Mouse (Mus musculus) left cerebral cortex, adult 9 months (tissue): ENCODE measurements around the gene 4930518I15Rik.
"Not testable (repeated sequence)": the region's sequence is repeated elsewhere in the genome, so short reads cannot be mapped to it uniquely, and the experiment has no call there.

Experiments
- DNase-seq, 2 experiments: peaks; one replicate each; pipeline ENCODE4 v3.0.0; 2022; ENCODE audit warnings: low spot score in 2 of 2

The 4930518I15Rik gene

GRCm38 (mm10) chr2:156843331-156843730, 14.4 kb downstream of the 4930518I15Rik start:
- no peak for DNase-seq

- DNase-seq: no peak
These were observed 15.0 kb downstream of the 4930518I15Rik start for GRCm38 (mm10) chr2:156842711-156843110.

GRCm38 (mm10) chr2:156841841-156842706, 15.7 kb downstream of the 4930518I15Rik start:
- DNase-seq: no peak

GRCm38 (mm10) chr2:156841028-156841840, 16.5 kb downstream of the 4930518I15Rik start:
- peak in 1 of 2 experiments; percentile 49 for DNase-seq

- no peak for DNase-seq
These were observed 17.3 kb downstream of the 4930518I15Rik start for GRCm38 (mm10) chr2:156840301-156841027.

GRCm38 (mm10) chr2:156839319-156840191, 18.2 kb downstream of the 4930518I15Rik start, which contains the start of gene Tgif2:
TSS of gene Tgif2 (plus strand) at chr2:156840007.
- DNase-seq: no peak

GRCm38 (mm10) chr2:156838839-156839238, 18.9 kb downstream of the 4930518I15Rik start:
- DNase-seq: no peak

GRCm38 (mm10) chr2:156834336-156834735, 23.4 kb downstream of the 4930518I15Rik start:
- DNase-seq: no peak

GRCm38 (mm10) chr2:156825128-156825527, 32.6 kb downstream of the 4930518I15Rik start:
- not testable (repeated sequence) for DNase-seq

GRCm38 (mm10) chr2:156816116-156816515, 41.6 kb downstream of the 4930518I15Rik start:
- DNase-seq: no peak

- DNase-seq: no peak
These were observed 42.3 kb downstream of the 4930518I15Rik start for GRCm38 (mm10) chr2:156815412-156815811.

- no peak for DNase-seq
These were observed 42.9 kb downstream of the 4930518I15Rik start for GRCm38 (mm10) chr2:156814893-156815292.

GRCm38 (mm10) chr2:156814344-156814801, 43.4 kb downstream of the 4930518I15Rik start:
- no peak for DNase-seq

- no peak for DNase-seq
These were observed 46.2 kb downstream of the 4930518I15Rik start for GRCm38 (mm10) chr2:156811556-156811955.

- no peak for DNase-seq
These were observed 47.0 kb downstream of the 4930518I15Rik start for GRCm38 (mm10) chr2:156810716-156811115.

GRCm38 (mm10) chr2:156809579-156809978, 48.2 kb downstream of the 4930518I15Rik start:
- DNase-seq: peak; percentile 7 to 69

GRCm38 (mm10) chr2:156806886-156807285, 50.9 kb downstream of the 4930518I15Rik start:
- no peak for DNase-seq
